Mouse (Mus musculus) stomach, postnatal 0 days (tissue): ENCODE measurements around the gene Prc1.

ENCODE experiments used
- CTCF ChIP-seq: IDR thresholded peaks from 2 replicates; pipeline ENCODE4 v1.5.1; 2016; ENCODE audit warnings: antibody characterized with exemption, low read depth, mild to moderate bottlenecking, moderate library complexity
- EP300 ChIP-seq: optimal IDR thresholded peaks from 2 replicates; pipeline ENCODE3; 2016; ENCODE audit warnings: antibody characterized with exemption

- peak; percentile 46 for TF ChIP-seq CTCF
- TF ChIP-seq EP300, result no peak
Observed at GRCm38 (mm10) chr7:80260625-80261371, 33.5 kb upstream of the Prc1 start, which contains the start of gene Ngrn.
